Mouse (Mus musculus): ENCODE data around the gene Mogat2. TPM values are rescaled to one million over a fixed set of nuclear protein-coding genes. Genes with fewer than 3 reads are reported as not detected.

Gene Mogat2
- total and polyA plus RNA-seq, 3 experiments: 0.37 to 1.6 TPM; not detected in 1

Other genes with a start within 250 kb of the Mogat2 start
- 10 to 100 TPM; 18.5 to 30.0 TPM for gene Uvrag, start 97.5 kb downstream of the Mogat2 start, total RNA-seq (2021)
- gene Uvrag, start 97.5 kb downstream of the Mogat2 start, polyA plus RNA-seq (2012; rRNA removed): 50.4 and 60.6 TPM in 2 replicates
- 100 to 1,000 TPM; 498 to 599 TPM for gene Dgat2, start 55.9 kb downstream of the Mogat2 start, total RNA-seq (2021)
- 613 and 819 TPM in 2 replicates for gene Dgat2, start 55.9 kb downstream of the Mogat2 start, polyA plus RNA-seq (2012; rRNA removed)
- gene Map6, start 28.8 kb upstream of the Mogat2 start, total RNA-seq (2021): 10 to 100 TPM in 1 of 2 experiments, 1 to 10 TPM in 1; 7.5 to 10.2 TPM
- gene Map6, start 28.8 kb upstream of the Mogat2 start, polyA plus RNA-seq (2012; rRNA removed): 4.9 and 7.0 TPM in 2 replicates
- gene Serpinh1, start 114.6 kb upstream of the Mogat2 start, total RNA-seq (2021): 100 to 1,000 TPM; 276 to 356 TPM
- 358 and 377 TPM in 2 replicates for gene Serpinh1, start 114.6 kb upstream of the Mogat2 start, polyA plus RNA-seq (2012; rRNA removed)
- gene Gdpd5, start 142.8 kb upstream of the Mogat2 start, total RNA-seq (2021): 10 to 100 TPM in 1 of 2 experiments, 1 to 10 TPM in 1; 7.2 to 12.9 TPM
- gene Gdpd5, start 142.8 kb upstream of the Mogat2 start, polyA plus RNA-seq (2012; rRNA removed): 26.6 TPM in 2 replicates
- under 1 TPM in 1 of 2 experiments, not detected in 1; 0.59 TPM for gene Klhl35, start 227.4 kb upstream of the Mogat2 start, total RNA-seq (2021)
- gene Klhl35, start 227.4 kb upstream of the Mogat2 start, polyA plus RNA-seq (2012; rRNA removed): 1.3 TPM in 2 replicates
- gene Rps3, start 245.1 kb upstream of the Mogat2 start, total RNA-seq (2021): 100 to 1,000 TPM; 414 to 589 TPM
- 80.7 and 95.4 TPM in 2 replicates for gene Rps3, start 245.1 kb upstream of the Mogat2 start, polyA plus RNA-seq (2012; rRNA removed)

Data from adrenal gland, adult 2 months (tissue).